Mouse (Mus musculus): ENCODE measurements around the gene Ago3. TPM values are rescaled to one million over a fixed set of nuclear protein-coding genes. Genes with fewer than 3 reads are reported as not detected.

Gene Ago3
- polyA plus RNA-seq, 1 experiment from 2014 or later, result 15.6 TPM

DNA sequence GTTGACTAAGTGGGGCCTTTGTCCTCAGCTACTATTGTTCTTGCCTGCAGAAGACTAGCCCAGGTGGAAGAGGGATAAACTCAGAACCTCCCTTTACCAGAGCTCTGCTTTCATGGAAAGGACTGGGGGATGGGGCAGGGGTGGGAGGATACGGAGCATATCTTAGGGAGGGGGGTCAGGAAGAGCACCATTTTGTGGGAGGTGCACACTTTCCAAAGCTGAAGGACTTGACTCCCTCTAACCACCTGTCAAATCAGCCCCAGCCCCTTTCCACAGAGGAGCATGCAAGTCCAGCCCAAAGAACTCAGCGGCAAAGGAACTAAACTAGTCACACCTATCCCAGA lies 35.5 kb upstream of the Ago3 start:
- Histone ChIP-seq H3K4me2 (replicated peaks; ENCODE audit: low read depth, low read length) (no peak overlapping the region; the same call in 1 of the 2 replicates), H3K9ac (ENCODE audit: low read depth, low read length) (no peak overlapping the region), H3K27ac (ENCODE audit: low read depth, low read length) (no peak overlapping the region), H3K4me3 (ENCODE audit: low read length) (no peak overlapping the region), H3K27me3 (ENCODE audit: control insufficient read depth, insufficient read depth, low read length) (no peaks in the 10 kb centered on the region), H3K36me3 (ENCODE audit: control insufficient read depth, insufficient read depth, low read length) (peaks cover 6% of the 10 kb centered on the region; the same call in 1 of the 2 replicates), H3K4me1 (ENCODE audit: control insufficient read depth, insufficient read depth, low read length) (peaks cover 31% of the 10 kb centered on the region), H3K9me3 (ENCODE audit: control insufficient read depth, low read length) (no peaks in the 10 kb centered on the region)
- 8% methylated on average over 2 of the region's 2 CpGs for WGBS
- ATAC-seq (ENCODE audit: low FRiP score, low TSS enrichment), result no peak

DNA sequence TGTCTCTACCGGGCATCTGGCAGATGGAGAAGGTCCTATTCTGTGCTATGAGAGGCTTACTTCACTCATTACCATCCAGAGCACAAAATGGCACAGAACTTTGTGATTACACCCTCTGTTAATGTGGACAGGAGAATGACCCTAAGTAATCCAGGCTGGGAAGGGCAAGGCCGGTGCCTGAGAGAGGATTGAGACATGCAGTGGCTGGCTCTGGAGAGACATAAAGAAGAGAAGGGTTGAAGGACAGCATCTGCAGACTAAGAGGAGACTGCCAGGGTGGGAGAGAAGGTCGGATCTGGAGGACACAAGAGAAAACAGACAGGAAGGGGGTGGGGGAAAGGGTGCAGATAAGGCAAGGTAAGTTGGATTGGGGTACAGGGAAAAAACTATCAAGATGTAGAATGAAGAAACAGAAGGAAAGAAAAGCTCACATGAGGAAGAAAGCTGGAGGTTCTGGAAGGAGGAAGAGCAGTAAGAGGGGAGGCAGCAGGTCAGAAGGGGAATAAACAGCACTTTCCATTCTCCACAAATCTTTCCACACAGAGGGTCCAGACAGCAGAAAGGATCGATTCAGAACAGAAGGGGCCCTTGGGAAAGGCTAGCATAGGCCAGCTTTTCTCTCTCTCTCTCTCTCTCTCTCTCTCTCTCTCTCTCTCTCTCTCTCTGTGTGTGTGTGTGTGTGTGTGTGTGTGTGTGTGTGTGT lies 35.0 kb upstream of the Ago3 start:
- no peak for ATAC-seq (ENCODE audit: low FRiP score, low TSS enrichment)
- H3K4me2 ChIP-seq (replicated peaks; ENCODE audit: low read depth, low read length), result no peak overlapping the region; the same call in 1 of the 2 replicates
- peaks cover 8% of the 10 kb centered on the region; the same call in 1 of the 2 replicates for H3K36me3 ChIP-seq (ENCODE audit: control insufficient read depth, insufficient read depth, low read length)
- no peak overlapping the region for H3K27ac ChIP-seq (ENCODE audit: low read depth, low read length)
- no peaks in the 10 kb centered on the region for H3K9me3 ChIP-seq (ENCODE audit: control insufficient read depth, low read length)
- H3K9ac ChIP-seq (ENCODE audit: low read depth, low read length), result no peak overlapping the region
- no peak overlapping the region for H3K4me3 ChIP-seq (ENCODE audit: low read length)
- H3K27me3 ChIP-seq (ENCODE audit: control insufficient read depth, insufficient read depth, low read length), result no peaks in the 10 kb centered on the region
- peaks cover 31% of the 10 kb centered on the region for H3K4me1 ChIP-seq (ENCODE audit: control insufficient read depth, insufficient read depth, low read length)
- WGBS, result 34% methylated on average over 4 of the region's 4 CpGs

DNA sequence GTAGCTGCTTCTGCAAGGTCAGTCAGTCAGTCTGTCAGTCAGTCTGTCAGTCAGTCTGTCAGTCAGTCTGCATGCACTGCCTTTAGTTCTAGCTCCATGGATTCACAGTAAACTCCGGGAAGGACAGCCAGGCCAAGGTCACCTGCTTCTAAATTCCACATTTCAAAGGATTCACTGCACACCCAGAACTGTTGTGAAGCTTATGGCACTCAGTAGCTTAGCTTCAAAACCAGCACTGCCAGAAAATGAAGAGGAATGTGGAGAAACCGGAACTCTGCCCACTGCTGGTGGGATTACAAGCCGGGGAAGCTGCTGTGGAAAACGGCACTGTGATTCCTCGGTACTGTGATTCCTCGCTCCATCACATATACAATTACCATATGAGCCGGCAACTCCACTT lies 26.1 kb upstream of the Ago3 start:
- H3K9me3 ChIP-seq (ENCODE audit: control insufficient read depth, low read length), result no peaks in the 10 kb centered on the region
- H3K4me2 ChIP-seq (replicated peaks; ENCODE audit: low read depth, low read length), result no peak overlapping the region

DNA sequence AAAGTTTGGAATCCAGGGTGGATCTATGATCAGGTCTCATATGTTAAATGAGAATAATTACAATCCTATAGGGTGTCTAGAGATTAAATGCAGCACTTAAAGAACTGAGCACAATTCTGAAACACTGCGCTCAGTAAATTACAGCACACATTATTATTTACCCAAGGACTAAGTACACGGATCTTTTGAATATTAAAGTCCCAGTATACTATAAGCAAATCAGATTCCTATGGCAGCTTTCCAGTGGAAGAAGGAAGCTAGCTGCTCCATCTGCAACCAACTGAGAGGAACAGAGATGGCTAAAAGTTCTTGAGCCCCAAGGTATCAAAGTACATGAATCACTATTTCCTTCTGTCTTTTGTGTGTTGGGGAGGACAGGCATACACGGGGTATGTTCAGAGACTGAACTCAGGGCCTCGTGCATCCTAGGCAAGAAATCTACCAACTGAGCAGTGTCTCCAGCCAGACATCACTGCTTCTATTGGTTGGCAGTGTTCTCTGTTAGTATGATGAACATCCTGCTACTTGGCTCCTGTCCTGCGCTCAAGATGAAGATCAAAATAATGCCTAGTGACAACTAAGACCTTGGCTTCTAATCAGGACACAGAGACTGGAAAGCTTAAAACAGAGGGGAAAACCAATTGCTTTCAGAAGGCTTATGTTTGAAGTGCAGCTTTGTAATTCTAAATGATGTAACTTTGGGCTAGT lies 25.3 kb upstream of the Ago3 start:
- H3K27ac ChIP-seq (ENCODE audit: low read depth, low read length), result no peak overlapping the region
- H3K27me3 ChIP-seq (ENCODE audit: control insufficient read depth, insufficient read depth, low read length), result no peaks in the 10 kb centered on the region
- H3K4me1 ChIP-seq (ENCODE audit: control insufficient read depth, insufficient read depth, low read length), result no peaks in the 10 kb centered on the region
- no peak overlapping the region for H3K4me3 ChIP-seq (ENCODE audit: low read length)
- ATAC-seq (ENCODE audit: low FRiP score, low TSS enrichment), result no peak
- no peak overlapping the region for H3K9ac ChIP-seq (ENCODE audit: low read depth, low read length)
- H3K4me2 ChIP-seq (replicated peaks; ENCODE audit: low read depth, low read length), result no peak overlapping the region
- WGBS, result 92% methylated on average over 5 of the region's 5 CpGs
- H3K9me3 ChIP-seq (ENCODE audit: control insufficient read depth, low read length), result no peaks in the 10 kb centered on the region
- peaks cover 60% of the 10 kb centered on the region for H3K36me3 ChIP-seq (ENCODE audit: control insufficient read depth, insufficient read depth, low read length)

More for the DNA sequence above, 26.1 kb upstream of the Ago3 start:
- Histone ChIP-seq H3K4me1 (ENCODE audit: control insufficient read depth, insufficient read depth, low read length) (no peaks in the 10 kb centered on the region), H3K9ac (ENCODE audit: low read depth, low read length) (no peak overlapping the region), H3K4me3 (ENCODE audit: low read length) (no peak overlapping the region), H3K36me3 (ENCODE audit: control insufficient read depth, insufficient read depth, low read length) (peaks cover 65% of the 10 kb centered on the region), H3K27ac (ENCODE audit: low read depth, low read length) (no peak overlapping the region), H3K27me3 (ENCODE audit: control insufficient read depth, insufficient read depth, low read length) (no peaks in the 10 kb centered on the region)
- ATAC-seq (ENCODE audit: low FRiP score, low TSS enrichment), result no peak
- 93% methylated on average over 7 of the region's 7 CpGs for WGBS

DNA sequence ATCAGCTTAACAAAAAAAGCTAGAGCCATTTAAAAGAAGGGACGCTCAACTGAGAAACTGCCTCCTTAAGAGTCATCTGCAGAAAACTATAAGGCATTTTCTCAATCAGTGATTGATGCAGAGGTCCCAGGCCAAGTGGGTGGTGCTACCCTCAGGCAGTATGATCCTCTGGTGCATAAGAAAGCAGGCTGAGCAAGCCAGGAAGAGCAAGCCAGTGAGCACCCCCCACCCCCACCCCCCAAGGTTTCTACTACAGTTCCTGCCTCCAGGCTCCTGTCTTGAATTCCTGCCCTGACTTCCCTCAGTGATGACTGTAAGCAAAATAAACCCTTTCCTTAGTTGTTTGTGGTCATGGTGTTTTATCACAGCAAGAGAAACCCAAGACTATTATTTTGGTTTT lies 20.9 kb upstream of the Ago3 start:
- no peaks in the 10 kb centered on the region for H3K4me1 ChIP-seq (ENCODE audit: control insufficient read depth, insufficient read depth, low read length)
- H3K9me3 ChIP-seq (ENCODE audit: control insufficient read depth, low read length), result no peaks in the 10 kb centered on the region
- no peak overlapping the region for H3K4me3 ChIP-seq (ENCODE audit: low read length)
- ATAC-seq (ENCODE audit: low FRiP score, low TSS enrichment), result no peak
- H3K4me2 ChIP-seq (replicated peaks; ENCODE audit: low read depth, low read length), result no peak overlapping the region
- no peak overlapping the region for H3K9ac ChIP-seq (ENCODE audit: low read depth, low read length)
- WGBS, result 97% methylated on average over 1 of the region's 1 CpGs
- H3K36me3 ChIP-seq (ENCODE audit: control insufficient read depth, insufficient read depth, low read length), result peaks cover 64% of the 10 kb centered on the region
- H3K27me3 ChIP-seq (ENCODE audit: control insufficient read depth, insufficient read depth, low read length), result no peaks in the 10 kb centered on the region
- H3K27ac ChIP-seq (ENCODE audit: low read depth, low read length), result no peak overlapping the region

DNA sequence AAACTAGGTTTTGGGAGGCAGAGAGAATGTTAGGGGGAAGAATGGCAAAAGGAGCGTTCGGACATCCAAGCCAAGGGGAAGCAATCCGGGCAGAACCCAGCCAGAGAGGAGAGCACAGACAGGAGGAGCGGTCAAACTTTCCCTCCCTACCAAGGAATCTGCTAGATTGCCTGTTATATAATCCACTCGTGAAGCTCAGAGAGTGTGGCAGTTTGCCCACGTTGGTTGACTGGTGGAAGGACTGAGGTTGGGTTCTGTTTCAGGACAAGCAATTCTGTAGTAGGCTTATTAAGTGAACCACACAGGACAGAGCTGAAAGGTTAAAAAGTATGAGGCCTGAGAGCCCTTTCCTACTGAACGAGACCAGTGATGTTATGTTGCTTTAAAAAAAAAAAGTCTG lies 17.8 kb upstream of the Ago3 start:
- Histone ChIP-seq H3K9me3 (ENCODE audit: control insufficient read depth, low read length) (no peaks in the 10 kb centered on the region), H3K4me3 (ENCODE audit: low read length) (no peak overlapping the region), H3K36me3 (ENCODE audit: control insufficient read depth, insufficient read depth, low read length) (peaks cover 55% of the 10 kb centered on the region), H3K4me1 (ENCODE audit: control insufficient read depth, insufficient read depth, low read length) (no peaks in the 10 kb centered on the region), H3K27me3 (ENCODE audit: control insufficient read depth, insufficient read depth, low read length) (no peaks in the 10 kb centered on the region), H3K27ac (ENCODE audit: low read depth, low read length) (no peak overlapping the region), H3K4me2 (replicated peaks; ENCODE audit: low read depth, low read length) (no peak overlapping the region), H3K9ac (ENCODE audit: low read depth, low read length) (no peak overlapping the region)
- WGBS, result 81% methylated on average over 7 of the region's 7 CpGs
- no peak for ATAC-seq (ENCODE audit: low FRiP score, low TSS enrichment)

DNA sequence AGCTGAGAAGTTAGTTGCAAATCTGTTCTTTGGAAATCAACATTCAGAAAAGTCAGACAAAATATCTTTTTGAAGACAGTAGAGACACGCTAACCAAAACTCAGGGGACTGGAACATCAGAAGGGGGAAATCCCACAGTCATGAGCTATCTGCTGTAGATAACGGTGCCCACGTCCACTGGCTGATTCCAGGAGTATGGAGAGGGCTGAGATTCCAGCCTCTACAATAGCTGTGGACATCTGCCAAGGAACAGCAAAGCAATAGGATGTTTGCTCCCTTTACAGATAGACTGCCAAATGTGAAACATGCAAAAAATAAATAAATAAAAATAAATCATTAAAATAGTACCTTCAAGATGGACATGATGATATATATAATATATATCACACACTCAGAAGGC lies 15.2 kb upstream of the Ago3 start:
- WGBS, result 93% methylated on average over 3 of the region's 3 CpGs
- H3K27ac ChIP-seq (ENCODE audit: low read depth, low read length), result no peak overlapping the region
- H3K4me2 ChIP-seq (replicated peaks; ENCODE audit: low read depth, low read length), result no peak overlapping the region
- peaks cover 71% of the 10 kb centered on the region for H3K36me3 ChIP-seq (ENCODE audit: control insufficient read depth, insufficient read depth, low read length)
- no peak overlapping the region for H3K4me3 ChIP-seq (ENCODE audit: low read length)
- no peaks in the 10 kb centered on the region for H3K9me3 ChIP-seq (ENCODE audit: control insufficient read depth, low read length)
- no peak overlapping the region for H3K9ac ChIP-seq (ENCODE audit: low read depth, low read length)
- ATAC-seq (ENCODE audit: low FRiP score, low TSS enrichment), result no peak
- H3K4me1 ChIP-seq (ENCODE audit: control insufficient read depth, insufficient read depth, low read length), result no peaks in the 10 kb centered on the region
- no peaks in the 10 kb centered on the region for H3K27me3 ChIP-seq (ENCODE audit: control insufficient read depth, insufficient read depth, low read length)

DNA sequence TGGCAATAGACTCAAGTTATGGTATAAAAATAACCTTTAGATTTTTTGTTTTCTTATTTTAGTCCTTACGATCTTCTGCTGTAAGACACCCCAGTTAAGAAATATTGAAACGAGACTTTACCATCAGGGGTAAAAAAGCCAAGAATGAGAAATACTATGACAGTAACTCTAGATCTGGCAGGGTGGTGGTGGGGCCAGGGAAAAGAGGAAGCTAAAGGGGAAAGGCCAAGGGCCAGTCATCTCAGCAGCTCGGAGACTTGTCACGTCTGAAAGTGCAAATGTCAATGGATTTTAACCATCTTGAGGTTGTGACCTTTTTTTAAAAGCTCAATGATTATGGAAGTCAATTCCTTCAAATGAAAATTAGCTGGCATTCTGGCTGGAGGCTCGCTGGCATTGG lies 8.9 kb upstream of the Ago3 start:
- no peak overlapping the region for H3K9ac ChIP-seq (ENCODE audit: low read depth, low read length)
- no peak overlapping the region for H3K4me3 ChIP-seq (ENCODE audit: low read length)
- H3K36me3 ChIP-seq (ENCODE audit: control insufficient read depth, insufficient read depth, low read length), result peaks cover 50% of the 10 kb centered on the region
- no peaks in the 10 kb centered on the region for H3K27me3 ChIP-seq (ENCODE audit: control insufficient read depth, insufficient read depth, low read length)
- H3K4me2 ChIP-seq (replicated peaks; ENCODE audit: low read depth, low read length), result no peak overlapping the region
- no peak for ATAC-seq (ENCODE audit: low FRiP score, low TSS enrichment)
- no peaks in the 10 kb centered on the region for H3K9me3 ChIP-seq (ENCODE audit: control insufficient read depth, low read length)
- H3K4me1 ChIP-seq (ENCODE audit: control insufficient read depth, insufficient read depth, low read length), result no peaks in the 10 kb centered on the region
- WGBS, result 75% methylated on average over 5 of the region's 5 CpGs
- H3K27ac ChIP-seq (ENCODE audit: low read depth, low read length), result no peak overlapping the region

DNA sequence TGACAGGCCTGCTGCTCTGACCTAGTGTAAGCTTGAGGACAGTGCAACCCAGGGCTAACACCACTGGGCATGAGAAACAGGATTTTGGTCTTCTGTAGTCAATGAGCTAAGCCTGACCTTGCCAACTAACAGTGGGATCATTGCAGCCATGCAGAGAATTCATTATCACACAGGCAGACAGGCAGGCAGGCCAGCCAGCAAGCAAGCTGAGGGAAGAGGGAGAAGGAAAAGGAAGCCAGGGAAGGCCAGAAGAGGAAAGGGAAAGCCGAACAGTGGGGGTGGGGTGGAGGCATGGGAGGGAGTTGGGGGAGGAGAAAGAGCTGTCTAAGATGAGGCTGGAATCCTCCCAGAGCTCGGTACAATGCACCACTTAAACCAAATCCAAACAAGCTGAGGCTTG lies 6.9 kb upstream of the Ago3 start:
- Histone ChIP-seq H3K9ac (ENCODE audit: low read depth, low read length) (no peak overlapping the region), H3K36me3 (ENCODE audit: control insufficient read depth, insufficient read depth, low read length) (peaks cover 32% of the 10 kb centered on the region), H3K27me3 (ENCODE audit: control insufficient read depth, insufficient read depth, low read length) (no peaks in the 10 kb centered on the region), H3K4me1 (ENCODE audit: control insufficient read depth, insufficient read depth, low read length) (no peaks in the 10 kb centered on the region), H3K4me3 (ENCODE audit: low read length) (no peak overlapping the region), H3K27ac (ENCODE audit: low read depth, low read length) (no peak overlapping the region), H3K9me3 (ENCODE audit: control insufficient read depth, low read length) (no peaks in the 10 kb centered on the region), H3K4me2 (replicated peaks; ENCODE audit: low read depth, low read length) (no peak overlapping the region)
- no peak for ATAC-seq (ENCODE audit: low FRiP score, low TSS enrichment)
- WGBS, result 50% methylated on average over 2 of the region's 2 CpGs
